Mouse (Mus musculus) hindbrain, embryonic 12.5 days (tissue): ENCODE data around the gene Fam174b. TPM values are rescaled to one million over a fixed set of nuclear protein-coding genes. Genes with fewer than 3 reads are reported as not detected.

ENCODE experiments used
- ATAC-seq: fragments of 200-750 bp; cut with Nextera tagmentation; 2 replicates; pipeline ENCODE4 v1.8.0; 2017; ENCODE audit warnings: moderate TSS enrichment; ENCODE audit not compliant: low FRiP score
- H3K27ac ChIP-seq: fragments of 300-500 bp; sonication (generic); 2 replicates; pipeline ENCODE4 v1.5.1; 2016; ENCODE audit warnings: mild to moderate bottlenecking
- H3K27me3 ChIP-seq: fragments of 300-500 bp; sonication (generic); 2 replicates; pipeline ENCODE4 v1.6.1; 2016; ENCODE audit warnings: mild to moderate bottlenecking
- H3K36me3 ChIP-seq: fragments of 300-500 bp; sonication (generic); 2 replicates; pipeline ENCODE4 v1.6.1; 2016; ENCODE audit warnings: mild to moderate bottlenecking
- H3K4me1 ChIP-seq: fragments of 300-500 bp; sonication (generic); 2 replicates; pipeline ENCODE4 v1.6.1; 2016
- H3K4me2 ChIP-seq: fragments of 300-500 bp; sonication (generic); replicated peaks from 2 replicates; pipeline ENCODE4 v1.6.1; 2016; ENCODE audit warnings: mild to moderate bottlenecking
- H3K4me3 ChIP-seq: fragments of 300-500 bp; sonication (generic); 2 replicates; pipeline ENCODE4 v1.5.1; 2016; ENCODE audit warnings: mild to moderate bottlenecking
- H3K9ac ChIP-seq: fragments of 300-500 bp; sonication (generic); 2 replicates; pipeline ENCODE4 v1.6.1; 2016; ENCODE audit warnings: mild to moderate bottlenecking, moderate library complexity
- H3K9me3 ChIP-seq: fragments of 300-500 bp; sonication (generic); replicated peaks from 2 replicates; pipeline ENCODE4 v1.6.1; 2016; ENCODE audit warnings: mild to moderate bottlenecking
- WGBS: fragments of 180-500 bp; shearing (Covaris S2); methylation state at CpG from one replicate; pipeline ENCODE4 v1.1.7; 2016; 5-methylcytosine and 5-hydroxymethylcytosine counted together
- polyA plus RNA-seq: library from polyadenylated mRNA; unstranded; fragments of >200 nt; fragmentation: Nextera tagmentation; extraction: Ambion mirVana; gene quantifications from 2 replicates; pipeline ENCODE4 v1.2.1, GENCODE M21; 2016

The Fam174b gene
- polyA plus RNA-seq, 1 experiment from 2014 or later = 49.7 TPM

DNA sequence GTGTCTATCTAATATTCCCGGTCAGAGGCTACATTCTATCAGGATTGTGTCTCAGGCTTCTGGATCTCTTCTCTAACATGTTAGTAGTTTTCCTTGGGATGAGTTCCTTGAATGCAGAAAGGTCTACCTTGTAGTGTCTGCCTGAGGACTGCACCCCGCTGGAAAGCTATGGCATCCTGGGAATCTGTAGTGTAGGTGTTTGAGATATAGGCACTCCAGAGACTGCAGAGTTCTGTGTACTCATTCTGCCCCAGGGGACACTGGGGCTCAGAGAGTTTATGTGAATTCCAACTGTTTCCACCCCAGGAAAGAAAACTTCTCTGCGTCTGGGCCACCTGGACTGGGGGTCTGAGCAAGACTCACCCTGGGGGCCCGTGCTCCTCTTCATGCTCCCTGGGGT, 45.7 kb downstream of the Fam174b start:
- Histone ChIP-seq H3K27ac (no peak overlapping the region), H3K4me2 (no peak overlapping the region), H3K27me3 (no peaks in the 10 kb centered on the region), H3K9me3 (no peaks in the 10 kb centered on the region), H3K4me1 (no peaks in the 10 kb centered on the region; the same call in 1 of the 2 replicates), H3K4me3 (no peak overlapping the region), H3K9ac (no peak overlapping the region), H3K36me3 (no peaks in the 10 kb centered on the region)
- 92% methylated on average over 4 of the region's 4 CpGs for WGBS
- no peak for ATAC-seq

DNA sequence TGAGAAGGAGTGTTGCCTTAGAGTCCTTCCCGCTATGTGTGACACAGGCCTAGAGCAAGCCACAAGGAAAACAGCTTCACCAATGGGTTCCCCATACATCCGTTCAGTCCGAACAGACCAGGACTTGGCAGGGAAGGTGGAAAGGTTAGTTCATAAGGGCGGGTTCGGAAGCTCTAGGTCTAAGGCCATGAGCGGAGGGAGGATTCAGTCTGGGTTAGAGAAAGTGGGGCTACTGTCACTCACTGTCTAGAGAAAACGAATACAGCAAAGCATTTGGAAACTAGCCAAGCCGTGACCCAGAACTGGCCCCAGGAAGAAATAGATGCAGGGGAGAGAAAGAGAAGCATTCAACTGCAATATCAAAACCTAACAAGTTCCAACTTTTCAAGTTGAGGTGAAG, 47.4 kb downstream of the Fam174b start:
- H3K36me3 ChIP-seq = no peaks in the 10 kb centered on the region
- H3K9me3 ChIP-seq = no peaks in the 10 kb centered on the region
- whole genome bisulfite sequencing = 83% methylated on average over 8 of the region's 8 CpGs
- H3K27ac ChIP-seq = no peak overlapping the region
- no peak for ATAC-seq
- no peak overlapping the region for H3K4me2 ChIP-seq
- H3K9ac ChIP-seq = no peak overlapping the region
- no peaks in the 10 kb centered on the region; the same call in 1 of the 2 replicates for H3K4me1 ChIP-seq
- H3K4me3 ChIP-seq = no peak overlapping the region
- H3K27me3 ChIP-seq = no peaks in the 10 kb centered on the region

DNA sequence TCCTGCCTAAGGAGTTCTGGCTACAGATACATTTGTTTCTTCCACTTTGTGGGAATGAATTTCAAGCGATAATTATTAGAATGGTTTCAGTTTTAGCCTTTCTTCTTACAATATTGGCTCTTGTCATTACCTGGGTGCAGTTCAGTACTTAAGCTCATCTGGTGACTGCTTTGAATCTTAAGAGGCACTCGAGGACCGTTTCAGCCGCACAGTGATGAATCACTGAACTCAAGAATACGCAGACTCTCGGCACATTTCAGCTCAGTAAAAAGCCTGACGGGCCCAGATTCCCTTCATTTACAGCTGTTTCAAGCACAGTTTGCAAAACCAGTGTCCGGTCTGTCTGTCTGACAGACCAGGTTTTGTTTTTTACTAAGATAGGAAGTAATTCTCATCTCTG, 51.0 kb downstream of the Fam174b start:
- 77% methylated on average over 8 of the region's 8 CpGs for WGBS
- ATAC-seq = no peak

DNA sequence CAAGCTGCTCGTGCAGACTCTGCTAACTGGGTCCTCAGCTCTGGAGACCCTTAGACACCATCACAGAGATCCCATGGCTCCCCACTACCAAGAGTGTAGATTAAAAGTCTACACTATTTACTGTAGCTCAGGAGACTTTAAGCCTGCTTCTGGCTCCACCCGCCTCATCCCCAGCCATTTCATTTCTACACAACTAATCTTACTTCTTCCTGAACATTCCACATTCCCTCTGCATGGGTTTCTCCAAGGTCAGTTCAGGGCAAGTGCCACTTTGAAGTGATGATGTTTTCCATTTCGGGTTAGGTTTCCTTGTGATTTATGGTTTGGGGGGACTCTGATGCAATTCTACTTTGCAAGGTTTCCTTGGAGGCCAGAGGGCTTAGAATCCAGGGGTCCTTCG, 52.1 kb downstream of the Fam174b start:
- Histone ChIP-seq H3K9me3 (no peaks in the 10 kb centered on the region), H3K9ac (no peak overlapping the region), H3K4me2 (no peak overlapping the region), H3K36me3 (no peaks in the 10 kb centered on the region), H3K4me3 (no peak overlapping the region), H3K27ac (no peak overlapping the region), H3K27me3 (no peaks in the 10 kb centered on the region), H3K4me1 (no peaks in the 10 kb centered on the region; the same call in 1 of the 2 replicates)
- 83% methylated on average over 4 of the region's 4 CpGs for WGBS
- ATAC-seq = no peak

More for the DNA sequence above, 51.0 kb downstream of the Fam174b start:
- Histone ChIP-seq H3K27me3 (no peaks in the 10 kb centered on the region), H3K4me3 (no peak overlapping the region), H3K4me1 (no peaks in the 10 kb centered on the region; the same call in 1 of the 2 replicates), H3K9ac (no peak overlapping the region), H3K4me2 (no peak overlapping the region), H3K36me3 (no peaks in the 10 kb centered on the region), H3K27ac (no peak overlapping the region), H3K9me3 (no peaks in the 10 kb centered on the region)

DNA sequence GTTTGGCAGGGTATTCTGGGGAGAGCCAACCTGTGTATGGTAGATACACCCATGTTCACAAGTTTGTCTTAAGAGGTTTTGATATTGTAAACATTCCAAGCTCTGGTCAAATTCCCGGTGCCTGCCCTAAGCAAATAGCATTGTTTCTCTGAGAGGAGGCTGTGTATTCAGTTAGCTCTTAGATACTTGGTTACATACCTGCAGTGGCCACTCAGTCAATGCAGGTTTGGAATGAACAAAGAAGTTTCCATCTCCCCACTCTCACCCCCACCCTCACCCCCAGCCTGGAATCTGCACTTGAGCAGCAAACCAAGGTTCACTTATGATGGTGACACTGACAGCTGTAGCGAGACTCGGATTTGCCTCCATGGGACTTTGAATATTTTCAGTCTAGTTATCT, 52.5 kb downstream of the Fam174b start:
- Histone ChIP-seq H3K9me3 (no peaks in the 10 kb centered on the region), H3K9ac (no peak overlapping the region), H3K36me3 (no peaks in the 10 kb centered on the region), H3K4me2 (no peak overlapping the region), H3K27me3 (no peaks in the 10 kb centered on the region), H3K4me3 (no peak overlapping the region), H3K4me1 (no peaks in the 10 kb centered on the region; the same call in 1 of the 2 replicates), H3K27ac (no peak overlapping the region)
- ATAC-seq = no peak
- WGBS = 77% methylated on average over 3 of the region's 3 CpGs

DNA sequence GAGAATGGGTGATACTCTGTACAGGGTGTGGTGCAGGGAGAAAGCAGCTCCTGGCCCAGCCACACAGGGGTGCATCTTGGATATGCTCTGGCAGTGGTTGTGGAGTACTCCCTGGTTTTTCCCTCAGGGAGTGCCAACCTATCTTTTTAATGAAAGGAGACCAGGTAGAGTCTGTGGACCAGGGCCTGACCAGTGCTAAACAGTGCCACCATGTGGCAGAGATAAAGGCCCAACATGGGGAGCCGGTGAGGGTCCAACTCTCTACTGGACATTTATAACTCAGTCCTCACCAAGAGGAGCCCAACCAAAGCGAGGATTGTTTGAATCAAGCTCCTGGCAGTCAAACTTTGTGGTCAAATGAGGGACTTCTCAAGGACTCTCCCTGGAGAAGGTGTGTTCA, 69.2 kb downstream of the Fam174b start:
- Histone ChIP-seq H3K27me3 (no peaks in the 10 kb centered on the region), H3K4me2 (no peak overlapping the region), H3K9ac (no peak overlapping the region), H3K4me3 (no peak overlapping the region), H3K9me3 (no peaks in the 10 kb centered on the region), H3K4me1 (no peaks in the 10 kb centered on the region), H3K36me3 (no peaks in the 10 kb centered on the region), H3K27ac (no peak overlapping the region)
- WGBS = 83% methylated on average over 2 of the region's 2 CpGs
- ATAC-seq = no peak

DNA sequence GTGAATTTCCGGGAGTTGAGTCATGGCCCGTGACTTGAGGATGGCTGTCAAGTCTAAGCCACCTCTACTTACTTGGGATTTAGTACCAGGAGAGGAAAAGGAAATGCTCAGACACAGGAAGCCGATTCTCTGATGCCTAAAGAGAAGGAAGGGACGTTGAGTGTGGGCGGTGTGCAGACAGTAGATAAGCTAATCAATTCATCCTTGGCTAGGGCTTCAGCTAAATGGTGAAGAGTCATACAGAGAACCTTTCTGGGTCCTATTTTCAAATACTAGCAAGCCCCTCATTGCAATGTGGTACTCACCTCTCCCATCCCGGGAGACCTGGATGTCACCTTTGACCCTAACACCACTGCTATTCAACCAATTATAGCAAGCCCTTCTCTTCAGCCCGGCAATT, 71.3 kb downstream of the Fam174b start:
- H3K4me1 ChIP-seq = no peaks in the 10 kb centered on the region
- no peaks in the 10 kb centered on the region for H3K36me3 ChIP-seq
- no peak overlapping the region for H3K4me3 ChIP-seq
- ATAC-seq = no peak
- no peaks in the 10 kb centered on the region for H3K9me3 ChIP-seq
- H3K4me2 ChIP-seq = no peak overlapping the region
- 85% methylated on average over 7 of the region's 7 CpGs for WGBS
- H3K27me3 ChIP-seq = no peaks in the 10 kb centered on the region
- no peak overlapping the region for H3K9ac ChIP-seq
- no peak overlapping the region for H3K27ac ChIP-seq

DNA sequence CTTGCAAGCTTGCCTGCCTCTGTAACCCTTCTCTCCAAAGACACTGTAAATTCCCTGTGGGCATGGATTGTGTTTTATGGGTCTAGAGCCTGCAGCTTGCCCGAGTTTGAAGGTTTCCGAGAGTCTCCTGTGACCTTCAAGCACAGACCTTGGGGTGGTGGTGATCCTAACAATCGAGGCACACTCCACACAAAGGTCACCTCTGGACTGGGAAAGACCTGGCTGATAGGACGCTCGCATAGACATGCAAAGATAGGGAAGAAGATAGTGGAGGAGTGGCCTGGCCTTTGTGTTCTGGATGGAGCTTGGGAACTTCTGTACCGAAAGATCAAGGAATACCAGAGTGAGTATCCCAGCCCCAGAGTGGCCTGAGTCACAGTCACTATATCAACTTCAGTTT, 72.1 kb downstream of the Fam174b start:
- Histone ChIP-seq H3K4me3 (no peak overlapping the region), H3K4me2 (no peak overlapping the region), H3K27me3 (no peaks in the 10 kb centered on the region), H3K36me3 (no peaks in the 10 kb centered on the region), H3K9ac (no peak overlapping the region), H3K4me1 (no peaks in the 10 kb centered on the region), H3K9me3 (no peaks in the 10 kb centered on the region), H3K27ac (no peak overlapping the region)
- no peak for ATAC-seq
- 84% methylated on average over 6 of the region's 6 CpGs for WGBS

DNA sequence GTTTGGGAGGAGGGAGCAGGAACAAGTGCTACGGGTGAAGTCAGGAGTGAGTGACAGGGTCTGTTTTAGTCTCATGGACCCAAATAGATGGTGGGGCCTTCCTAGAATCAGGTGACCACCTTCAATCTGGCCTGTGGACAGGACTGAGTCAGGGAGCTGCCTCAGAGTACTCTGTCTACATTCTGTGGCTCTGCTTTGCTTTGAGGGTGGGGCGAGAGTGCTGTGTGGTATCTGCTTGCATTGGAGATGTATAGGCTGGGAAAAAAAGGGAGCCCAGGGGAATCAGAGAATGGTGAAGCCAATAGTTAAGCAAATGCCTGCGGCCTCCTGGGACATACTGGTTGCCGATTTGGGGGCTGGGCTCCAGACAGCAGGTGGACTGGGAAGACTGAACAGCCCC, 73.8 kb downstream of the Fam174b start:
- Histone ChIP-seq H3K4me1 (no peaks in the 10 kb centered on the region), H3K9ac (no peak overlapping the region), H3K4me2 (no peak overlapping the region), H3K36me3 (no peaks in the 10 kb centered on the region), H3K9me3 (no peaks in the 10 kb centered on the region), H3K27ac (no peak overlapping the region), H3K27me3 (no peaks in the 10 kb centered on the region), H3K4me3 (no peak overlapping the region)
- ATAC-seq = no peak
- 79% methylated on average over 4 of the region's 4 CpGs for WGBS

DNA sequence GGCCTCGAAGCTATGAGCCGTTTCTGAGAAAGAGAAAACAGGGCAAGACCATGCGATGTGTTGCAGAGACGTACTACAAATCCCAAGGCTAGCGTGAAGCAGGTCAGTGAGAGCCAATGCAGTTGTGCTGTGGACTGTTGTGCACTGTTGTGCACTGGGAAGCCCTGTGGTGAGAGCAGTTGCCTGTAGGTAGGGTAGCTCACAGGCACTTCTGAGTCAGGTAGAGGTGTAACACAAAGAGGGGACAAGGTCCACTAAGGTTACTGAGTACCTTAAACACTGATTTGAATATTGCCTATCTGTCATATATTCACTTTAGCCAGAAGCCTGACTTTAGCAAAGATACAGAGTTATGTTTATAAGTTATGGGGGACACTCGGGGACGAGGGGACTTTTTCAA, 74.4 kb downstream of the Fam174b start:
- no peaks in the 10 kb centered on the region for H3K9me3 ChIP-seq
- no peak overlapping the region for H3K4me2 ChIP-seq
- 88% methylated on average over 7 of the region's 7 CpGs for WGBS
- no peak for ATAC-seq
- H3K27ac ChIP-seq = no peak overlapping the region
- H3K36me3 ChIP-seq = no peaks in the 10 kb centered on the region
- no peak overlapping the region for H3K4me3 ChIP-seq
- no peak overlapping the region for H3K9ac ChIP-seq
- H3K27me3 ChIP-seq = no peaks in the 10 kb centered on the region
- H3K4me1 ChIP-seq = no peaks in the 10 kb centered on the region

DNA sequence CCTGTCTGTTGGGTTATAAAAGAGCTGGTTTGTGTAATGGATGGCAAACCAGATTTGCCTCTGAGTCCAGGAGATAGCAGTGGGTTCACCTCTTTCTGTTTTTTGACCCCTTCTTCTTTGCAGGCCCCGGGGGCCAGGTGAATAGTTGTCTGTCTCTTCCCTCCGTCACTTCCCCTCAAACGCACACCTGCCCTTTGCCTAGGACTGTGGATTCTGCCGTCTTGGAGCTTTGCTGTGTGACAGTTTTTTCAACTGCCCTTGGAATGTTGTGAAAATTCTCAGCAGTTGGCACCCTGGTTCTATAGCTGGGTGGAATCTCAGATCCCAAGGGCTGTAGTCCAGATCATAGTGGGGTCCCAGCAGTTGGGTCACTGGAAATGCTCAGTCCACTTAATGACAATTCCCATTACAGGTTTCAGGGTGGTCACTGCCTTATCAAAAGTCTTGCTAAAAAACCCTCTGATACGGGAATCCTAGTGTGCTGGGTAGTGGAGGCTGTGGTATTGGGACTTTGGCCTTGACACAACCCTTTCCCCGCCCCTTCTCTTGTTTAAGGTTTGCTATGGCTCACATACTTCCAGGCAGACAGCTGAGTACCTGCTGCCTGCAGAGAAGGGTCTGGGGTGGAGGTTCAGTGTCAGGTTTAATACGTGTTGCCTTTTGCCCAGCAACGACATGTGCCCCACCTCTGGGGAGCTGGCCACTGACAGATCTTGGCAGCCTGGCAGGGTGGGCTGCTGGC, 76.3 kb downstream of the Fam174b start:
- no peaks in the 10 kb centered on the region for H3K27me3 ChIP-seq

DNA sequence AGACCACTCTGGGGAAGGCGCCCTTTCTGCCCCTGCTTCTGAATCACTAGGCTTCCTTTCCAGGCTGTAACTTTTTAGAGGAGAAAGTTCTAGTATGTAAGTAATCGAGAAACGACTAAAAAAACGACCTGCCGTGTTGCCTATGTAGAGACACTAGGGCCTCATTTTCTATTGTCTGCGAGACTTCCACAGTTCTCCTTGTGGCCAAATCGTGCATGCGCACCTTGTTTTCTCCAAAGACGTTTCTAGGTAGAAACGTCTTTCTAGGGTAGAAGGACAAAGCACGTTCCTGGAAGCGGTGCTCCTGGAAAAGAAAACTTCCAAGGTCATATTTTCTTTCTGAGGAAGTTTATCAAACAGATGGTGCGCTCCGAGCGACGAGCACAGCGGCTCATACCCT, 79.3 kb downstream of the Fam174b start:
- no peak overlapping the region for H3K27ac ChIP-seq
- H3K9me3 ChIP-seq = no peaks in the 10 kb centered on the region
- H3K4me1 ChIP-seq = no peaks in the 10 kb centered on the region
- no peak overlapping the region for H3K4me3 ChIP-seq
- no peaks in the 10 kb centered on the region for H3K36me3 ChIP-seq
- H3K9ac ChIP-seq = no peak overlapping the region
- H3K4me2 ChIP-seq = no peak overlapping the region
- WGBS = 86% methylated on average over 17 of the region's 17 CpGs
- ATAC-seq = no peak
- no peaks in the 10 kb centered on the region for H3K27me3 ChIP-seq

More for the DNA sequence above, 76.3 kb downstream of the Fam174b start:
- H3K9me3 ChIP-seq = no peaks in the 10 kb centered on the region
- WGBS = 88% methylated on average over 8 of the region's 8 CpGs
- H3K27ac ChIP-seq = no peak overlapping the region
- H3K4me2 ChIP-seq = no peak overlapping the region
- H3K4me3 ChIP-seq = no peak overlapping the region
- no peaks in the 10 kb centered on the region for H3K4me1 ChIP-seq
- ATAC-seq = no peak
- H3K9ac ChIP-seq = no peak overlapping the region
- no peaks in the 10 kb centered on the region for H3K36me3 ChIP-seq
